ENCODE assay signal across 12 mouse cellular contexts in genomic region chr6:128021931-128022202, GRCm38 (mm10).
DNase-seq lines count a peak whose midpoint lies in the region; ATAC-seq and TF ChIP-seq lines count a peak whose summit lies in the region.
"Had no signal": no experiment of that assay in that cellular context is flagged by ENCODE, and none has a peak within 500 bp of the region (broad histone marks: within the 10 kb centered on the region; RNA-seq: fewer than 3 reads in every experiment).

No protein-coding gene starts in this region.

- ATAC-seq in heart, embryonic 11.5 days (replicated peaks; ENCODE audit: insufficient number of reproducible peaks, low FRiP score, low TSS enrichment): no peak
- ATAC-seq in embryonic facial prominence, embryonic 12.5 days (ENCODE audit: insufficient number of reproducible peaks, insufficient read depth, low FRiP score, low TSS enrichment): peak; percentile 12; the same call in 1 of the 2 replicates
- ATAC-seq in hindbrain, embryonic 12.5 days (ENCODE audit: low FRiP score): peak; percentile 12; the same call in 1 of the 2 replicates
- peak; percentile 51 for ATAC-seq in midbrain, embryonic 13.5 days

- no peak for TF ChIP-seq CTCF in left cerebral cortex, adult 2 months (IDR thresholded peaks at IDR 0.05)

- H3K9ac ChIP-seq in heart, embryonic 11.5 days (ENCODE audit: low read depth, low read length): 0 out of 2 replicates have a peak overlapping the region, but pooled peaks have one; percentile 29
- no peak overlapping the region for H3K9ac ChIP-seq in embryonic facial prominence, embryonic 12.5 days
- H3K9ac ChIP-seq in hindbrain, embryonic 12.5 days: no peak overlapping the region
- H3K9ac ChIP-seq in midbrain, embryonic 13.5 days (replicated peaks): no peak overlapping the region
- H3K9ac ChIP-seq: liver, embryonic 14.5 days had no signal

- H3K9me3 ChIP-seq in heart, embryonic 11.5 days (replicated peaks; ENCODE audit: control insufficient read depth, low read length): no peaks in the 10 kb centered on the region
- no peaks in the 10 kb centered on the region for H3K9me3 ChIP-seq in embryonic facial prominence, embryonic 12.5 days
- no peaks in the 10 kb centered on the region for H3K9me3 ChIP-seq in hindbrain, embryonic 12.5 days (replicated peaks)
- no peaks in the 10 kb centered on the region for H3K9me3 ChIP-seq in midbrain, embryonic 13.5 days
- H3K9me3 ChIP-seq: megakaryocyte, embryonic 14.5 days had no signal

- DNase-seq in heart, postnatal 10 days: no peak
- DNase-seq in frontal cortex, postnatal 10 days (ENCODE audit: low spot score in 2 of 2): no peak
- DNase-seq in left cerebral cortex, adult 2 months (ENCODE audit: extremely low spot score in 1 of 2, low spot score in 2 of 2): no peak
- no peak for DNase-seq in kidney, postnatal 4 days
- DNase-seq: right cerebral cortex, postnatal 25 days had no signal

- no peak overlapping the region for H3K4me2 ChIP-seq in heart, embryonic 11.5 days
- no peak overlapping the region for H3K4me2 ChIP-seq in embryonic facial prominence, embryonic 12.5 days (replicated peaks)
- H3K4me2 ChIP-seq in hindbrain, embryonic 12.5 days (replicated peaks): no peak overlapping the region
- no peak overlapping the region for H3K4me2 ChIP-seq in midbrain, embryonic 13.5 days (replicated peaks)

- peak overlapping the region; percentile 32 for H3K27ac ChIP-seq in heart, embryonic 11.5 days (ENCODE audit: low read depth, low read length)
- H3K27ac ChIP-seq in embryonic facial prominence, embryonic 12.5 days: 0 out of 2 replicates have a peak overlapping the region, but pooled peaks have one; percentile 13
- H3K27ac ChIP-seq in hindbrain, embryonic 12.5 days: 0 out of 2 replicates have a peak overlapping the region, but pooled peaks have one; percentile 70
- 0 out of 2 replicates have a peak overlapping the region, but pooled peaks have one; percentile 7 for H3K27ac ChIP-seq in midbrain, embryonic 13.5 days
- no peak overlapping the region for H3K27ac ChIP-seq in left cerebral cortex, adult 2 months
- H3K27ac ChIP-seq: kidney, postnatal 0 days; liver, embryonic 14.5 days had no signal

- no peak overlapping the region for H3K4me3 ChIP-seq in heart, embryonic 11.5 days (ENCODE audit: low read depth, low read length)
- no peak overlapping the region for H3K4me3 ChIP-seq in embryonic facial prominence, embryonic 12.5 days
- no peak overlapping the region for H3K4me3 ChIP-seq in hindbrain, embryonic 12.5 days
- no peak overlapping the region for H3K4me3 ChIP-seq in midbrain, embryonic 13.5 days (replicated peaks)
- H3K4me3 ChIP-seq in left cerebral cortex, adult 2 months: no peak overlapping the region

- intact Hi-C loops in heart, postnatal 10 days (cut with DNase I): no loop called here
- intact Hi-C loops in left cerebral cortex, adult 2 months (cut with DNase I): no loop called here

- no peaks in the 10 kb centered on the region for H3K36me3 ChIP-seq in heart, embryonic 11.5 days (ENCODE audit: control insufficient read depth, insufficient read depth, low read length)
- no peaks in the 10 kb centered on the region for H3K36me3 ChIP-seq in embryonic facial prominence, embryonic 12.5 days
- no peaks in the 10 kb centered on the region for H3K36me3 ChIP-seq in hindbrain, embryonic 12.5 days
- H3K36me3 ChIP-seq in midbrain, embryonic 13.5 days: no peaks in the 10 kb centered on the region

- WGBS in heart, embryonic 11.5 days (ENCODE audit: insufficient replicate concordance): 60% methylated on average over 5 of the region's 5 CpGs
- 32% methylated on average over 5 of the region's 5 CpGs for WGBS in embryonic facial prominence, embryonic 12.5 days
- WGBS in hindbrain, embryonic 12.5 days: 58% methylated on average over 5 of the region's 5 CpGs
- 38% methylated on average over 5 of the region's 5 CpGs for WGBS in midbrain, embryonic 13.5 days

- peaks cover 51% of the 10 kb centered on the region for H3K4me1 ChIP-seq in heart, embryonic 11.5 days (ENCODE audit: control insufficient read depth, insufficient read depth, low read length)
- peaks cover 46% of the 10 kb centered on the region for H3K4me1 ChIP-seq in embryonic facial prominence, embryonic 12.5 days
- H3K4me1 ChIP-seq in hindbrain, embryonic 12.5 days: peaks cover 40% of the 10 kb centered on the region
- H3K4me1 ChIP-seq in midbrain, embryonic 13.5 days (replicated peaks): peaks cover 40% of the 10 kb centered on the region

- H3K27me3 ChIP-seq in heart, embryonic 11.5 days (ENCODE audit: control insufficient read depth, insufficient read depth, low read length): no peaks in the 10 kb centered on the region
- no peaks in the 10 kb centered on the region for H3K27me3 ChIP-seq in embryonic facial prominence, embryonic 12.5 days
- H3K27me3 ChIP-seq in hindbrain, embryonic 12.5 days: no peaks in the 10 kb centered on the region
- H3K27me3 ChIP-seq in midbrain, embryonic 13.5 days: no peaks in the 10 kb centered on the region; the same call in 1 of the 2 replicates
